Mouse (Mus musculus): Measurements from ENCODE around the gene Ttc7b.

GRCm38 (mm10) chr12:100504585-100504984, 16.0 kb downstream of the Ttc7b start:
- no peak for TF ChIP-seq CTCF (IDR thresholded peaks at IDR 0.05; ENCODE audit: low read depth, low read length)
- TF ChIP-seq POLR2AphosphoS5 (IDR thresholded peaks at IDR 0.05; ENCODE audit: insufficient replicate concordance, low read depth, low read length) = no peak
